Mouse (Mus musculus) MEL (cell line): ENCODE results near the gene Lhfpl5. TPM values are rescaled to one million over a fixed set of nuclear protein-coding genes. Genes with fewer than 3 reads are reported as not detected.

Experiments used
- DNase-seq: peaks from one replicate; pipeline ENCODE4 v3.0.0; 2011; ENCODE audit warnings: low read depth, low spot score
- H3K27ac ChIP-seq: 2 replicates; pipeline ENCODE4 v1.5.1; 2012; ENCODE audit warnings: low read depth, mild to moderate bottlenecking, control low read depth, low read length, moderate library complexity; ENCODE audit not compliant: control insufficient read depth
- H3K27me3 ChIP-seq, 2 experiments: fragments of 150-350 bp in 1 of 2; sonication (generic) in 1 of 2; 2 replicates each; pipeline ENCODE4 v1.6.1; 2012; ENCODE audit warnings: low read length in 2 of 2, mild to moderate bottlenecking in 2 of 2, improper control_type of control experiment in 1 of 2, moderate library complexity in 1 of 2; ENCODE audit not compliant: insufficient read depth in 2 of 2, control insufficient read depth in 1 of 2
- H3K36me3 ChIP-seq, 2 experiments: 2 replicates each; pipeline ENCODE4 v1.6.1; 2012 to 2014; ENCODE audit warnings: low read length in 2 of 2, improper control_type of control experiment in 1 of 2, inconsistent platforms in 1 of 2, mild to moderate bottlenecking in 1 of 2; ENCODE audit not compliant: insufficient read depth in 2 of 2, control insufficient read depth in 1 of 2
- H3K4me1 ChIP-seq, 2 experiments: fragments of 150-350 bp in 1 of 2; sonication (generic) in 1 of 2; 2 replicates each; pipeline ENCODE4 v1.6.1; 2012; ENCODE audit warnings: low read length in 2 of 2, improper control_type of control experiment in 1 of 2, mild to moderate bottlenecking in 1 of 2; ENCODE audit not compliant: insufficient read depth in 2 of 2, control insufficient read depth in 1 of 2
- H3K4me3 ChIP-seq, 2 experiments: fragments of 150-350 bp in 1 of 2; sonication (generic) in 1 of 2; 2 replicates each; pipeline ENCODE4 v1.5.1; 2012; ENCODE audit warnings: low read depth in 2 of 2, low read length in 2 of 2, mild to moderate bottlenecking in 2 of 2, moderate library complexity in 2 of 2, control low read depth in 1 of 2, improper control_type of control experiment in 1 of 2; ENCODE audit not compliant: control insufficient read depth in 1 of 2, insufficient read depth in 1 of 2
- H3K79me2 ChIP-seq: 2 replicates; pipeline ENCODE4 v1.6.1; 2012; ENCODE audit warnings: mild to moderate bottlenecking, low read length, moderate library complexity; ENCODE audit not compliant: control insufficient read depth, poor library complexity, insufficient read depth
- H3K9ac ChIP-seq: 2 replicates; pipeline ENCODE4 v1.6.1; 2012; ENCODE audit warnings: low read depth, mild to moderate bottlenecking, control low read depth, low read length, moderate library complexity; ENCODE audit not compliant: control insufficient read depth, poor library complexity, severe bottlenecking
- H3K9me3 ChIP-seq: fragments of 150-350 bp; sonication (generic); replicated peaks from 2 replicates; pipeline ENCODE4 v1.6.1; 2012; ENCODE audit warnings: mild to moderate bottlenecking, low read length, improper control_type of control experiment, moderate library complexity; ENCODE audit not compliant: insufficient read depth
- E2F4 ChIP-seq: IDR thresholded peaks from 2 replicates; pipeline ENCODE4 v1.6.1; 2011; ENCODE audit warnings: low read depth, low read length, improper control_type of control experiment, borderline replicate concordance
- ELF1 ChIP-seq: IDR thresholded peaks from 2 replicates; pipeline ENCODE4 v1.6.1; 2014; ENCODE audit warnings: low read depth, mild to moderate bottlenecking, inconsistent platforms, low read length, improper control_type of control experiment, moderate library complexity
- EP300 ChIP-seq, 2 experiments: IDR thresholded peaks; 2 replicates each; pipeline ENCODE4 v1.6.1; 2011; ENCODE audit warnings: improper control_type of control experiment in 2 of 2, low read length in 2 of 2, low read depth in 1 of 2, mild to moderate bottlenecking in 1 of 2
- ETS1 ChIP-seq: IDR thresholded peaks from 2 replicates; pipeline ENCODE4 v1.6.1; 2012; ENCODE audit warnings: low read depth, mild to moderate bottlenecking, inconsistent platforms, low read length, improper control_type of control experiment, moderate library complexity
- GABPA ChIP-seq: IDR thresholded peaks from 2 replicates; pipeline ENCODE4 v1.6.1; 2012; ENCODE audit warnings: low read depth, mild to moderate bottlenecking, inconsistent platforms, low read length, improper control_type of control experiment, moderate library complexity
- GATA1 ChIP-seq: IDR thresholded peaks from 2 replicates; pipeline ENCODE4 v1.6.1; 2011; ENCODE audit warnings: low read depth, low read length, improper control_type of control experiment
- HCFC1 ChIP-seq: IDR thresholded peaks from 2 replicates; pipeline ENCODE4 v1.6.1; 2012; ENCODE audit warnings: low read depth, mild to moderate bottlenecking, inconsistent platforms, low read length, improper control_type of control experiment, moderate library complexity
- KAT2A ChIP-seq: conservative IDR thresholded peaks from 2 replicates; pipeline ENCODE4 v1.6.1; 2012; ENCODE audit warnings: low read depth, low read length, improper control_type of control experiment, inconsistent platforms
- MAX ChIP-seq: IDR thresholded peaks from 2 replicates; pipeline ENCODE4 v1.6.1; 2011; ENCODE audit warnings: low read length, improper control_type of control experiment
- MEF2A ChIP-seq: IDR thresholded peaks from 2 replicates; pipeline ENCODE4 v1.6.1; 2014; ENCODE audit warnings: low read depth, mild to moderate bottlenecking, inconsistent platforms, low read length, improper control_type of control experiment; ENCODE audit not compliant: poor library complexity, insufficient replicate concordance, severe bottlenecking; ENCODE audit errors: extremely low read depth
- MYB ChIP-seq: IDR thresholded peaks from 2 replicates; pipeline ENCODE4 v1.6.1; 2011; ENCODE audit warnings: mild to moderate bottlenecking, low read depth, low read length, improper control_type of control experiment
- MYC ChIP-seq: IDR thresholded peaks from 2 replicates; pipeline ENCODE4 v1.6.1; 2011; ENCODE audit warnings: low read depth, mild to moderate bottlenecking, low read length, improper control_type of control experiment, moderate library complexity
- NELFE ChIP-seq: IDR thresholded peaks from 2 replicates; pipeline ENCODE4 v1.6.1; 2011; ENCODE audit warnings: low read depth, low read length, improper control_type of control experiment
- NRF1 ChIP-seq: IDR thresholded peaks from 2 replicates; pipeline ENCODE4 v1.6.1; 2014; ENCODE audit warnings: low read depth, mild to moderate bottlenecking, inconsistent platforms, low read length, improper control_type of control experiment, moderate library complexity; ENCODE audit not compliant: poor library complexity, insufficient read depth, severe bottlenecking
- POLR2A ChIP-seq, 2 experiments: IDR thresholded peaks; 2 replicates each; pipeline ENCODE4 v1.6.1; 2011 to 2012; ENCODE audit warnings: low read length in 2 of 2, mild to moderate bottlenecking in 2 of 2, control low read depth in 1 of 2, improper control_type of control experiment in 1 of 2, low read depth in 1 of 2, moderate library complexity in 1 of 2; ENCODE audit not compliant: control insufficient read depth in 1 of 2, insufficient read depth in 1 of 2, poor library complexity in 1 of 2
- POLR2AphosphoS2 ChIP-seq: IDR thresholded peaks from 2 replicates; pipeline ENCODE4 v1.6.1; 2011; ENCODE audit warnings: low read length, improper control_type of control experiment
- RAD21 ChIP-seq: IDR thresholded peaks from 2 replicates; pipeline ENCODE4 v1.6.1; 2011; ENCODE audit warnings: mild to moderate bottlenecking, low read depth, low read length, improper control_type of control experiment
- RCOR1 ChIP-seq: IDR thresholded peaks from 2 replicates; pipeline ENCODE4 v1.6.1; 2012; ENCODE audit warnings: low read depth, mild to moderate bottlenecking, inconsistent platforms, low read length, improper control_type of control experiment
- SMC3 ChIP-seq: IDR thresholded peaks from 2 replicates; pipeline ENCODE4 v1.6.1; 2011; ENCODE audit warnings: low read depth, low read length, improper control_type of control experiment
- TAL1 ChIP-seq: IDR thresholded peaks from 2 replicates; pipeline ENCODE4 v1.6.1; 2012; ENCODE audit warnings: mild to moderate bottlenecking, inconsistent platforms, low read length, moderate library complexity, mixed read lengths
- TBP ChIP-seq: IDR thresholded peaks from 2 replicates; pipeline ENCODE4 v1.8.0; 2011; ENCODE audit warnings: low read depth, low read length, improper control_type of control experiment
- TCF12 ChIP-seq: IDR thresholded peaks from 2 replicates; pipeline ENCODE4 v1.6.1; 2014; ENCODE audit warnings: low read depth, mild to moderate bottlenecking, inconsistent platforms, low read length, improper control_type of control experiment, moderate library complexity
- USF1 ChIP-seq: IDR thresholded peaks from 2 replicates; pipeline ENCODE4 v1.6.1; 2014; ENCODE audit warnings: low read depth, mild to moderate bottlenecking, inconsistent platforms, low read length, improper control_type of control experiment, moderate library complexity
- ZMIZ1 ChIP-seq: IDR thresholded peaks from 2 replicates; pipeline ENCODE4 v1.6.1; 2012; ENCODE audit warnings: low read depth, mild to moderate bottlenecking, inconsistent platforms, low read length, improper control_type of control experiment, moderate library complexity
- polyA plus RNA-seq, 2 experiments: library from polyadenylated mRNA; stranded (reverse) in 1 of 2; unstranded in 1 of 2; fragments of >175 nt in 1 of 2; fragments of >200 nt in 1 of 2; gene quantifications; 2 replicates each; pipeline versions ENCODE4 v1.2.1 to v1.2.4; 2012; ENCODE audit warnings: low replicate concordance in 2 of 2, low read depth in 1 of 2; ENCODE audit not compliant: insufficient read length in 2 of 2, insufficient read depth in 1 of 2, missing spikeins in 1 of 2
- total RNA-seq: library from RNA; depleted of rRNA; stranded (reverse); fragments of 300-350 nt; gene quantifications from 2 replicates; pipeline ENCODE4 v1.2.3, GENCODE M21; 2012

Gene Lhfpl5
- total and polyA plus RNA-seq, 3 experiments, result 0.19 TPM; not detected in 2

DNA sequence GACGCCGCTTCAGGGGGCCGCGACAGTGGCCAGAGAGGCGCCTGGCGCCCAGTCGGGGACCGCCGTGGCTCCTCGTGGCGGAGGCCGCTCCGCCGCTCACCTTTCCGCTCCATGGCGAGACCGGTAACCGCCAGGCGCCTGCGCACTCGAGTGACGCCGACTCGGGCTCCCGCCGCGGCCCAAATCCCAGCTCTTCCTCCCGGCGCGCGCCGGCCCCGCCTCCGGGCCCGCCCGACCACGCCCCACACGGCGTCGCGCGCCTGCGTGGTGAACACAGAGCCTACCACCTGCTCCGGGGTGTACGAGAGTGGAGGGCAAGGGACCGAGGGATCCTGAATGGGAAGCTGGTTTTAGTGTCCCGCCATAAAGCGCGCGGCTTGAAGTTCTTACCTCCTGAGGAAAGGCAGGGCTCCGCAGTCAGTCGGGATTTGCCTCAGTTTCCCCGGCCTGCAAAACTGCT lies 46.9 kb downstream of the Lhfpl5 start, which contains the start of gene Srpk1:
Srpk1 (minus strand) TSS at position 410 of the 460 bp plus-strand sequence.
- TF ChIP-seq EP300 (IDR thresholded peaks at IDR 0.05; ENCODE audit: low read depth in 1 of 2, low read length in 2 of 2) (peak in 1 of 2 experiments; percentile 39; a peak in 2 of 4 replicates), NRF1 (peak; percentile 93), TCF12 (peak; percentile 70), POLR2A (IDR thresholded peaks at IDR 0.05; ENCODE audit: control insufficient read depth in 1 of 2, insufficient read depth in 1 of 2, low read depth in 1 of 2, low read length in 2 of 2, poor library complexity in 1 of 2) (peak; percentile 85 to 88; a peak in 3 of 4 replicates), SMC3 (no peak), E2F4 (peak; percentile 66; the same call in 1 of the 2 replicates), ETS1 (0 out of 2 replicates have a peak, but pooled peaks have one; percentile 26), MAX (peak; percentile 84), USF1 (peak; percentile 36; the same call in 1 of the 2 replicates), RCOR1 (peak; percentile 41; the same call in 1 of the 2 replicates), MYC (peak; percentile 60; the same call in 1 of the 2 replicates), MYB (peak; percentile 57; the same call in 1 of the 2 replicates), HCFC1 (peak; percentile 76), MEF2A (peak; percentile 20; the same call in 1 of the 2 replicates), POLR2AphosphoS2 (peak; percentile 74; the same call in 1 of the 2 replicates), GATA1 (no peak), TBP (peak; percentile 44), TAL1 (no peak), GABPA (no peak), KAT2A (no peak; the same call in 1 of the 2 replicates), ZMIZ1 (peak; percentile 92), RAD21 (no peak), ELF1 (peak; percentile 59; the same call in 1 of the 2 replicates), NELFE (peak; percentile 94)
- TF ChIP-seq, all 39 proteins: peak for 18
- Histone ChIP-seq H3K36me3 (peaks cover 21 to 54% of the 10 kb centered on the region in 2 experiments), H3K79me2 (peaks cover 50% of the 10 kb centered on the region), H3K9me3 (no peaks in the 10 kb centered on the region), H3K27ac (peak within 1 kb of the TSS; percentile 80), H3K27me3 (no peaks in the 10 kb centered on the region), H3K4me1 (peaks cover 32 to 48% of the 10 kb centered on the region in 2 experiments), H3K9ac (peak within 1 kb of the TSS; percentile 99), H3K4me3 (peak within 1 kb of the TSS; percentile 71 to 99)
- peak; percentile 93 for DNase-seq
